Mouse (Mus musculus) regulatory T cell (primary cell): ENCODE measurements at regions not wholly inside any gene's neighbourhood (a gene's known extent, or its start where the extent isn't known, plus 50 kb on each side); places are given as distances from the start of the nearest gene placed in this dataset.

Experiments used
- in situ Hi-C: fragments of 300-600 bp; cut with MboI, MseI; formaldehyde crosslinking; loops from one replicate; pipeline ENCODE4 v1.15.1; 2025; ENCODE audit warnings: high pct_unique_total_duplicates

- in situ Hi-C loops, result no loop called here
Measured at GRCm38 (mm10) chr7:83476161-83476495, 108.6 kb upstream of the Tmc3 start.

- in situ Hi-C loops, result no loop called here
Measured at GRCm38 (mm10) chr7:83476861-83477260, 107.9 kb upstream of the Tmc3 start.

- in situ Hi-C loops, result no loop called here
Measured at GRCm38 (mm10) chr7:83477661-83478121, 107.0 kb upstream of the Tmc3 start.

GRCm38 (mm10) chr7:83481655-83482054, 103.1 kb upstream of the Tmc3 start:
- in situ Hi-C loops, result no loop called here

GRCm38 (mm10) chr7:83482254-83482653, 102.5 kb upstream of the Tmc3 start:
- in situ Hi-C loops, result no loop called here

- in situ Hi-C loops, result no loop called here
Measured at GRCm38 (mm10) chr7:83482671-83483304, 101.9 kb upstream of the Tmc3 start.

GRCm38 (mm10) chr7:83486156-83486750, 98.5 kb upstream of the Tmc3 start:
- in situ Hi-C loops, result no loop called here

GRCm38 (mm10) chr7:83489790-83490189, 94.9 kb upstream of the Tmc3 start:
- in situ Hi-C loops, result no loop called here

GRCm38 (mm10) chr7:83504996-83505645, 79.6 kb upstream of the Tmc3 start:
- in situ Hi-C loops, result no loop called here

- in situ Hi-C loops, result no loop called here
Measured at GRCm38 (mm10) chr7:83516295-83516694, 68.4 kb upstream of the Tmc3 start.

- in situ Hi-C loops, result no loop called here
Measured at GRCm38 (mm10) chr7:83521511-83521910, 63.2 kb upstream of the Tmc3 start.
